ENCODE assay signal across 18 mouse cellular contexts in genomic region chr2:80945521-80945920, GRCm38 (mm10).
"Had no signal": no experiment of that assay in that cellular context is flagged by ENCODE, and none has a peak within 500 bp of the region (broad histone marks: within the 10 kb centered on the region; RNA-seq: fewer than 3 reads in every experiment).

No protein-coding gene starts in this region.

- ATAC-seq: liver, postnatal 0 days; lung, postnatal 0 days; midbrain, embryonic 16.5 days had no signal

- H3K9ac ChIP-seq: liver, postnatal 0 days; lung, embryonic 15.5 days; midbrain, embryonic 12.5 days; neural tube, embryonic 12.5 days; stomach, embryonic 15.5 days had no signal

- DNase-seq: liver, postnatal 0 days; lung, adult 2 months; lung, postnatal 14 days; lung, postnatal 36 days; midbrain, embryonic 14.5 days; right cerebral cortex, postnatal 14 days; thymus, adult 2 months; thymus, postnatal 25 days; thymus, postnatal 4 days had no signal

- H3K36me3 ChIP-seq: lung, embryonic 15.5 days; midbrain, embryonic 12.5 days; neural tube, embryonic 12.5 days; stomach, embryonic 15.5 days had no signal

- H3K9me3 ChIP-seq: lung, embryonic 15.5 days; midbrain, embryonic 12.5 days; neural tube, embryonic 12.5 days; stomach, embryonic 15.5 days had no signal

- H3K27me3 ChIP-seq: lung, embryonic 15.5 days; megakaryocyte, embryonic 14.5 days; midbrain, embryonic 12.5 days; neural tube, embryonic 12.5 days; stomach, embryonic 15.5 days had no signal

- H3K4me3 ChIP-seq: lung, embryonic 15.5 days; megakaryocyte, embryonic 14.5 days; midbrain, embryonic 12.5 days; neural tube, embryonic 12.5 days; stomach, embryonic 15.5 days had no signal

- H3K4me2 ChIP-seq: lung, embryonic 15.5 days; midbrain, embryonic 12.5 days; neural tube, embryonic 12.5 days; stomach, embryonic 15.5 days had no signal

- H3K27ac ChIP-seq: lung, embryonic 15.5 days; macrophage; midbrain, embryonic 12.5 days; neural tube, embryonic 12.5 days; stomach, embryonic 15.5 days; stomach, postnatal 0 days had no signal

- H3K4me1 ChIP-seq: lung, embryonic 15.5 days; megakaryocyte, embryonic 14.5 days; midbrain, embryonic 12.5 days; neural tube, embryonic 12.5 days; stomach, embryonic 15.5 days had no signal
